Mouse (Mus musculus): Measurements from ENCODE around the gene Ptprj.

GRCm38 (mm10) chr2:90584506-90584905 lies 4.1 kb upstream of the Ptprj start:
- no peak for TF ChIP-seq CTCF (IDR thresholded peaks at IDR 0.05; ENCODE audit: control insufficient read depth, insufficient read depth, low read length)
- TF ChIP-seq POLR2A (IDR thresholded peaks at IDR 0.05; ENCODE audit: borderline replicate concordance, control insufficient read depth, low read depth, low read length) = no peak

All from bone marrow, adult 2 months (tissue).